Mouse (Mus musculus): ENCODE results near the gene Mtmr3.
A peak's percentile ranks its signal among the peaks of the same experiment; 100 is the strongest.

- TF ChIP-seq CTCF (IDR thresholded peaks at IDR 0.05) (no peak), EP300 (IDR thresholded peaks at IDR 0.05) (peak; percentile 89)
Observed at GRCm38 (mm10) chr11:4497501-4498118, 97.1 kb downstream of the Mtmr3 start.
